Mouse (Mus musculus) MEL (cell line): Measurements from ENCODE around the gene Gm5580. TPM values are rescaled to one million over a fixed set of nuclear protein-coding genes. Genes with fewer than 3 reads are reported as not detected.
A peak's percentile ranks its signal among the peaks of the same experiment; 100 is the strongest.

Experiments used
- DNase-seq: peaks from one replicate; pipeline ENCODE4 v3.0.0; 2011; ENCODE audit warnings: low read depth, low spot score
- H3K27ac ChIP-seq: 2 replicates; pipeline ENCODE4 v1.5.1; 2012; ENCODE audit warnings: low read depth, mild to moderate bottlenecking, control low read depth, low read length, moderate library complexity; ENCODE audit not compliant: control insufficient read depth
- H3K27me3 ChIP-seq, 2 experiments: fragments of 150-350 bp in 1 of 2; sonication (generic) in 1 of 2; 2 replicates each; pipeline ENCODE4 v1.6.1; 2012; ENCODE audit warnings: low read length in 2 of 2, mild to moderate bottlenecking in 2 of 2, improper control_type of control experiment in 1 of 2, moderate library complexity in 1 of 2; ENCODE audit not compliant: insufficient read depth in 2 of 2, control insufficient read depth in 1 of 2
- H3K36me3 ChIP-seq, 2 experiments: 2 replicates each; pipeline ENCODE4 v1.6.1; 2012 to 2014; ENCODE audit warnings: low read length in 2 of 2, improper control_type of control experiment in 1 of 2, inconsistent platforms in 1 of 2, mild to moderate bottlenecking in 1 of 2; ENCODE audit not compliant: insufficient read depth in 2 of 2, control insufficient read depth in 1 of 2
- H3K4me1 ChIP-seq, 2 experiments: fragments of 150-350 bp in 1 of 2; sonication (generic) in 1 of 2; 2 replicates each; pipeline ENCODE4 v1.6.1; 2012; ENCODE audit warnings: low read length in 2 of 2, improper control_type of control experiment in 1 of 2, mild to moderate bottlenecking in 1 of 2; ENCODE audit not compliant: insufficient read depth in 2 of 2, control insufficient read depth in 1 of 2
- H3K4me3 ChIP-seq, 2 experiments: fragments of 150-350 bp in 1 of 2; sonication (generic) in 1 of 2; 2 replicates each; pipeline ENCODE4 v1.5.1; 2012; ENCODE audit warnings: low read depth in 2 of 2, low read length in 2 of 2, mild to moderate bottlenecking in 2 of 2, moderate library complexity in 2 of 2, control low read depth in 1 of 2, improper control_type of control experiment in 1 of 2; ENCODE audit not compliant: control insufficient read depth in 1 of 2, insufficient read depth in 1 of 2
- H3K79me2 ChIP-seq: 2 replicates; pipeline ENCODE4 v1.6.1; 2012; ENCODE audit warnings: mild to moderate bottlenecking, low read length, moderate library complexity; ENCODE audit not compliant: control insufficient read depth, poor library complexity, insufficient read depth
- H3K9ac ChIP-seq: 2 replicates; pipeline ENCODE4 v1.6.1; 2012; ENCODE audit warnings: low read depth, mild to moderate bottlenecking, control low read depth, low read length, moderate library complexity; ENCODE audit not compliant: control insufficient read depth, poor library complexity, severe bottlenecking
- H3K9me3 ChIP-seq: fragments of 150-350 bp; sonication (generic); replicated peaks from 2 replicates; pipeline ENCODE4 v1.6.1; 2012; ENCODE audit warnings: mild to moderate bottlenecking, low read length, improper control_type of control experiment, moderate library complexity; ENCODE audit not compliant: insufficient read depth
- BHLHE40 ChIP-seq: IDR thresholded peaks from 2 replicates; pipeline ENCODE4 v1.6.1; 2012; ENCODE audit warnings: low read depth, mild to moderate bottlenecking, inconsistent platforms, low read length, improper control_type of control experiment, borderline replicate concordance
- ELF1 ChIP-seq: IDR thresholded peaks from 2 replicates; pipeline ENCODE4 v1.6.1; 2014; ENCODE audit warnings: low read depth, mild to moderate bottlenecking, inconsistent platforms, low read length, improper control_type of control experiment, moderate library complexity
- EP300 ChIP-seq, 2 experiments: IDR thresholded peaks; 2 replicates each; pipeline ENCODE4 v1.6.1; 2011; ENCODE audit warnings: improper control_type of control experiment in 2 of 2, low read length in 2 of 2, low read depth in 1 of 2, mild to moderate bottlenecking in 1 of 2
- GABPA ChIP-seq: IDR thresholded peaks from 2 replicates; pipeline ENCODE4 v1.6.1; 2012; ENCODE audit warnings: low read depth, mild to moderate bottlenecking, inconsistent platforms, low read length, improper control_type of control experiment, moderate library complexity
- HCFC1 ChIP-seq: IDR thresholded peaks from 2 replicates; pipeline ENCODE4 v1.6.1; 2012; ENCODE audit warnings: low read depth, mild to moderate bottlenecking, inconsistent platforms, low read length, improper control_type of control experiment, moderate library complexity
- KAT2A ChIP-seq: conservative IDR thresholded peaks from 2 replicates; pipeline ENCODE4 v1.6.1; 2012; ENCODE audit warnings: low read depth, low read length, improper control_type of control experiment, inconsistent platforms
- MAFK ChIP-seq: IDR thresholded peaks from 2 replicates; pipeline ENCODE4 v1.6.1; 2011; ENCODE audit warnings: low read depth, mild to moderate bottlenecking, low read length, improper control_type of control experiment, borderline replicate concordance
- MAX ChIP-seq: IDR thresholded peaks from 2 replicates; pipeline ENCODE4 v1.6.1; 2011; ENCODE audit warnings: low read length, improper control_type of control experiment
- MAZ ChIP-seq: IDR thresholded peaks from 2 replicates; pipeline ENCODE4 v1.6.1; 2012; ENCODE audit warnings: low read depth, mild to moderate bottlenecking, inconsistent platforms, low read length, improper control_type of control experiment
- MXI1 ChIP-seq: IDR thresholded peaks from 2 replicates; pipeline ENCODE4 v1.6.1; 2011; ENCODE audit warnings: mild to moderate bottlenecking, low read depth, low read length, improper control_type of control experiment
- MYB ChIP-seq: IDR thresholded peaks from 2 replicates; pipeline ENCODE4 v1.6.1; 2011; ENCODE audit warnings: mild to moderate bottlenecking, low read depth, low read length, improper control_type of control experiment
- MYC ChIP-seq: IDR thresholded peaks from 2 replicates; pipeline ENCODE4 v1.6.1; 2011; ENCODE audit warnings: low read depth, mild to moderate bottlenecking, low read length, improper control_type of control experiment, moderate library complexity
- NRF1 ChIP-seq: IDR thresholded peaks from 2 replicates; pipeline ENCODE4 v1.6.1; 2014; ENCODE audit warnings: low read depth, mild to moderate bottlenecking, inconsistent platforms, low read length, improper control_type of control experiment, moderate library complexity; ENCODE audit not compliant: poor library complexity, insufficient read depth, severe bottlenecking
- POLR2A ChIP-seq, 2 experiments: IDR thresholded peaks; 2 replicates each; pipeline ENCODE4 v1.6.1; 2011 to 2012; ENCODE audit warnings: low read length in 2 of 2, mild to moderate bottlenecking in 2 of 2, control low read depth in 1 of 2, improper control_type of control experiment in 1 of 2, low read depth in 1 of 2, moderate library complexity in 1 of 2; ENCODE audit not compliant: control insufficient read depth in 1 of 2, insufficient read depth in 1 of 2, poor library complexity in 1 of 2
- POLR2AphosphoS2 ChIP-seq: IDR thresholded peaks from 2 replicates; pipeline ENCODE4 v1.6.1; 2011; ENCODE audit warnings: low read length, improper control_type of control experiment
- RCOR1 ChIP-seq: IDR thresholded peaks from 2 replicates; pipeline ENCODE4 v1.6.1; 2012; ENCODE audit warnings: low read depth, mild to moderate bottlenecking, inconsistent platforms, low read length, improper control_type of control experiment
- SIN3A ChIP-seq: IDR thresholded peaks from 2 replicates; pipeline ENCODE4 v1.6.1; 2012; ENCODE audit warnings: low read length, improper control_type of control experiment, inconsistent platforms
- SMC3 ChIP-seq: IDR thresholded peaks from 2 replicates; pipeline ENCODE4 v1.6.1; 2011; ENCODE audit warnings: low read depth, low read length, improper control_type of control experiment
- TAL1 ChIP-seq: IDR thresholded peaks from 2 replicates; pipeline ENCODE4 v1.6.1; 2012; ENCODE audit warnings: mild to moderate bottlenecking, inconsistent platforms, low read length, moderate library complexity, mixed read lengths
- TBP ChIP-seq: IDR thresholded peaks from 2 replicates; pipeline ENCODE4 v1.8.0; 2011; ENCODE audit warnings: low read depth, low read length, improper control_type of control experiment
- TCF12 ChIP-seq: IDR thresholded peaks from 2 replicates; pipeline ENCODE4 v1.6.1; 2014; ENCODE audit warnings: low read depth, mild to moderate bottlenecking, inconsistent platforms, low read length, improper control_type of control experiment, moderate library complexity
- USF1 ChIP-seq: IDR thresholded peaks from 2 replicates; pipeline ENCODE4 v1.6.1; 2014; ENCODE audit warnings: low read depth, mild to moderate bottlenecking, inconsistent platforms, low read length, improper control_type of control experiment, moderate library complexity
- USF2 ChIP-seq, 2 experiments: IDR thresholded peaks; 2 replicates each; pipeline ENCODE4 v1.6.1; 2011 to 2012; ENCODE audit warnings: improper control_type of control experiment in 2 of 2, low read length in 2 of 2, borderline replicate concordance in 1 of 2, inconsistent platforms in 1 of 2, low read depth in 1 of 2, mild to moderate bottlenecking in 1 of 2; ENCODE audit not compliant: insufficient read depth in 1 of 2
- ZC3H11A ChIP-seq: IDR thresholded peaks from 2 replicates; pipeline ENCODE4 v1.6.1; 2012; ENCODE audit warnings: low read depth, mild to moderate bottlenecking, inconsistent platforms, low read length, improper control_type of control experiment
- ZKSCAN1 ChIP-seq: IDR thresholded peaks from 2 replicates; pipeline ENCODE4 v1.6.1; 2012; ENCODE audit warnings: low read depth, mild to moderate bottlenecking, inconsistent platforms, low read length, improper control_type of control experiment, moderate library complexity
- ZNF384 ChIP-seq: IDR thresholded peaks from 2 replicates; pipeline ENCODE4 v1.6.1; 2012; ENCODE audit warnings: low read depth, mild to moderate bottlenecking, inconsistent platforms, low read length, improper control_type of control experiment
- polyA plus RNA-seq, 2 experiments: library from polyadenylated mRNA; stranded (reverse) in 1 of 2; unstranded in 1 of 2; fragments of >175 nt in 1 of 2; fragments of >200 nt in 1 of 2; gene quantifications; 2 replicates each; pipeline versions ENCODE4 v1.2.1 to v1.2.4; 2012; ENCODE audit warnings: low replicate concordance in 2 of 2, low read depth in 1 of 2; ENCODE audit not compliant: insufficient read length in 2 of 2, insufficient read depth in 1 of 2, missing spikeins in 1 of 2
- total RNA-seq: library from RNA; depleted of rRNA; stranded (reverse); fragments of 300-350 nt; gene quantifications from 2 replicates; pipeline ENCODE4 v1.2.3, GENCODE M21; 2012

Gm5580 gene
- total and polyA plus RNA-seq, 3 experiments = 0.54 to 2.0 TPM; not detected in 1

DNA sequence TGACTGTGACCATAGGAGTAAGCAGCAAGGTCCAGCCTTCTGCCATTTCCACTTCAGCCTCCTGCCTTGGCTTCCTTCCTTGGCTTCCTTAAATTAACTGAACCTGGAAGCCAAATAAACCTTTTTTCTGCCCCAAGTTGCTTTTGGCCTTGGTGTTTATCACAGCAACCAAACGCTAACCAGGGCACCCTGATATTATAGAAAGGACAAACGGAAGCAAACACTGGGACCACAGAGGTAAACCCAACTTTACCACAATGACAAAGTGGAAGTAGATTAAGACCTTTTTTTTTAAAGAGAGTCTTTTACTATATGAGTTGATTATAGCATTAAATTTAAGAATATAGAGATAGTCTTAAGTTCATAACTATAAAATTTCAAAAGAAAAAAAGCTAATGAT is 8.4 kb upstream of the Gm5580 start:
- H3K27me3 ChIP-seq = no peaks in the 10 kb centered on the region
- no peaks in the 10 kb centered on the region for H3K4me1 ChIP-seq
- TF ChIP-seq MAFK (no peak), TCF12 (no peak), SMC3 (no peak), ELF1 (no peak), ZNF384 (peak; percentile 34; the same call in 1 of the 2 replicates), TBP (no peak), USF2 (IDR thresholded peaks at IDR 0.05; ENCODE audit: borderline replicate concordance in 1 of 2, insufficient read depth in 1 of 2, low read depth in 1 of 2, low read length in 2 of 2) (no peak), HCFC1 (no peak), NRF1 (no peak), POLR2A (IDR thresholded peaks at IDR 0.05; ENCODE audit: control insufficient read depth in 1 of 2, insufficient read depth in 1 of 2, low read depth in 1 of 2, low read length in 2 of 2, poor library complexity in 1 of 2) (no peak), TAL1 (no peak), EP300 (IDR thresholded peaks at IDR 0.05; ENCODE audit: low read depth in 1 of 2, low read length in 2 of 2) (peak in 1 of 2 experiments; percentile 11; a peak in 1 of 4 replicates), MYC (no peak), RCOR1 (0 out of 2 replicates have a peak, but pooled peaks have one; percentile 10), BHLHE40 (no peak), ZKSCAN1 (no peak), SIN3A (no peak), MYB (no peak), POLR2AphosphoS2 (no peak), MXI1 (no peak), KAT2A (no peak), USF1 (no peak), MAX (no peak), ZC3H11A (no peak), MAZ (no peak), GABPA (no peak)
- no peak overlapping the region for H3K9ac ChIP-seq
- no peaks in the 10 kb centered on the region for H3K9me3 ChIP-seq
- no peak overlapping the region for H3K27ac ChIP-seq
- DNase-seq = peak; percentile 9
- H3K79me2 ChIP-seq = no peaks in the 10 kb centered on the region
- no peak overlapping the region for H3K4me3 ChIP-seq
- no peaks in the 10 kb centered on the region for H3K36me3 ChIP-seq
